Mouse (Mus musculus) spleen, adult 2 months (tissue): ENCODE measurements around the gene Igfbp2. TPM values are rescaled to one million over a fixed set of nuclear protein-coding genes. Genes with fewer than 3 reads are reported as not detected.

ENCODE experiments used
- DNase-seq, 2 experiments: peaks; one replicate each; pipeline versions ENCODE4 v3.0.0 to v3.0.0-alpha.2; 2012 to 2021; ENCODE audit warnings: low spot score in 2 of 2, low read depth in 1 of 2
- H3K27ac ChIP-seq: fragments of 200-500 bp; 2 replicates; pipeline ENCODE4 v1.5.1; 2012; ENCODE audit warnings: low read length, inconsistent platforms; ENCODE audit not compliant: insufficient read depth
- H3K27me3 ChIP-seq: fragments of 200-500 bp; 2 replicates; pipeline ENCODE4 v1.6.1; 2012; ENCODE audit warnings: mild to moderate bottlenecking, moderate library complexity, low read length, inconsistent platforms; ENCODE audit not compliant: control insufficient read depth, insufficient read depth
- H3K36me3 ChIP-seq: fragments of 200-500 bp; 2 replicates; pipeline ENCODE4 v1.6.1; 2012; ENCODE audit warnings: mild to moderate bottlenecking, low read length, inconsistent platforms; ENCODE audit not compliant: control insufficient read depth, insufficient read depth
- H3K4me1 ChIP-seq: fragments of 200-500 bp; 2 replicates; pipeline ENCODE4 v1.6.1; 2011; ENCODE audit warnings: inconsistent platforms; ENCODE audit not compliant: control insufficient read depth, insufficient read depth, insufficient read length
- H3K4me3 ChIP-seq: fragments of 200-500 bp; 2 replicates; pipeline ENCODE4 v1.5.1; 2011; ENCODE audit warnings: mild to moderate bottlenecking, inconsistent platforms; ENCODE audit not compliant: insufficient read depth, insufficient read length; ENCODE audit errors: extremely low read depth
- CTCF ChIP-seq: fragments of 200-500 bp; IDR thresholded peaks from 2 replicates; pipeline ENCODE4 v1.5.1; 2011; ENCODE audit warnings: mild to moderate bottlenecking, inconsistent platforms; ENCODE audit not compliant: insufficient read depth, insufficient read length, insufficient replicate concordance; ENCODE audit errors: extremely low read depth
- POLR2A ChIP-seq: fragments of 200-500 bp; IDR thresholded peaks from 2 replicates; pipeline ENCODE4 v1.6.1; 2011; ENCODE audit warnings: low read depth, low read length, inconsistent platforms
- WGBS: fragments of 180-500 bp; shearing (Covaris S2); methylation state at CpG from one replicate; pipeline ENCODE4 v1.1.7; 2018; 5-methylcytosine and 5-hydroxymethylcytosine counted together
- polyA plus RNA-seq: library from polyadenylated mRNA; depleted of rRNA; stranded (reverse); fragments of >200 nt; gene quantifications from 2 replicates; pipeline ENCODE4 v1.2.3, GENCODE M21; 2012; rRNA removed

Gene Igfbp2
- 7.5 and 22.8 TPM in 2 replicates for polyA plus RNA-seq

GRCm38 (mm10) chr1:72823751-72824706, at the start of gene Igfbp2:
Gene Igfbp2 (plus strand): TSS chr1:72824503.
- TF ChIP-seq CTCF (no peak), POLR2A (no peak)
- H3K4me3 ChIP-seq: no peak within 1 kb of the TSS
- no peak for DNase-seq
- H3K36me3 ChIP-seq: no peaks in the 10 kb centered on the region
- no peak within 1 kb of the TSS for H3K27ac ChIP-seq
- 5% methylated on average over 46 of the region's 58 CpGs for WGBS
- H3K27me3 ChIP-seq: peaks cover 7% of the 10 kb centered on the region; the same call in 1 of the 2 replicates
- H3K4me1 ChIP-seq: peaks cover 3% of the 10 kb centered on the region; the same call in 1 of the 2 replicates

DNA sequence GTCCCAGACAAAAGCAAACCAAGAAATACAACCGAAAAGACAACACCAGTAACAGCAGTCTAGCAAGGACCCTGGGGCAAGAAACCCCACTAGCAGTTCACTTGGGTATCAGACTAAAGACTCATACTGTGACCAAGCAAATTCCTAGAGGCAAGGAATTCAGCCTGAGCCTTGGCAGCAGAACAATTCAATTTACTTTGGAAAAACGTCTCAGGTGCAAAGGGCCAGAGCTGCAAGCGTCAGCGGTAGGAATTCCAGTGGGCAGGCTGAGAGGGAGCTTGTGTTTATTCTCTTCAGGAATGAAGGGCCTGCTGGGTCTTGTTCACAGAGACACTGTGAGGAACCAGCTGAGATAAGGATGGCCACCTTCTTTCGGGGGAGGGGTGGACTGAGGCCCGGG, 45.5 kb upstream of the Igfbp2 start:
- H3K4me1 ChIP-seq: no peaks in the 10 kb centered on the region
- TF ChIP-seq CTCF (no peak), POLR2A (no peak)
- H3K27ac ChIP-seq: no peak overlapping the region
- no peaks in the 10 kb centered on the region for H3K36me3 ChIP-seq
- no peaks in the 10 kb centered on the region for H3K27me3 ChIP-seq
- DNase-seq: no peak
- 67% methylated on average over 6 of the region's 6 CpGs for WGBS
- H3K4me3 ChIP-seq: no peak overlapping the region

DNA sequence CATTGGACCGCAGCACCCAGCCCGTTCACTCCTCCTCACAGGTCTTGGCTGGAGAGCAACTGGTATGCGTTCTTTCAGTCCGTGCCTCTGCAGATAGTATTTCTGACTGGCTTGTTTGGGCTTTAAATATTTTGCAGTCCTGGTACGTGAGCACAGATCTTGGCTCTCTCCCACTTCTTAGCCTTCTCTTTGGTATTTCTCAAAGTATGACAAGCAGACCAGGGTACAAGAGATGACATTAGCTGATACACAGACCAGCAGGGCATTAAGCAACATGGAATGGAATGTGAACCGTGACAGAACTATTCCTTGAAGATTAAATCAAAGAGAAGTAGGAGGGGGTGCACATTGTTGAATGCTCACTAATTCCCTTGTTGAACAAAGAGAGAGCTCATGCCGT, 43.6 kb upstream of the Igfbp2 start:
- Histone ChIP-seq H3K36me3 (no peaks in the 10 kb centered on the region), H3K4me1 (no peaks in the 10 kb centered on the region), H3K4me3 (no peak overlapping the region), H3K27me3 (no peaks in the 10 kb centered on the region), H3K27ac (no peak overlapping the region)
- no peak for DNase-seq
- TF ChIP-seq CTCF: no peak
- TF ChIP-seq POLR2A: no peak
- WGBS: 84% methylated on average over 7 of the region's 7 CpGs

DNA sequence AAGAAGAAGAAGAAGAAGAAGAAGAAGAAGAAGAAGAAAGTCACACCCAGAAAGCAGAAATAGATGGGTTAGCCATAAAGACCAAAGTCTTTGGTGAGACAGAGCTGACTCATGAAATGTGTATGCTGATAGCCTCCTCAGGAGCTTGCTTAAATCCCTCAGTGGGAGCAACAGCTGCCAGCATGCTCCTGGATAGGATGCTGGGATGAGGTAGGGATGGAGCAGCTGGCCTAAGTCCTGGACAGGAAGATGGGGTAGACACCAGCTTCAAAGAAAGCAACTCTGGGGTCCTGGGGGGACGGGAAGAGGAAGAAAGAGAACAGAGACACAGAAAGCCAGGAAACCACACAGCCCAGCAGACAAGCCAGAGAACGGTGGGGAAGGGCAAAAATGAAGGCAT, 41.0 kb upstream of the Igfbp2 start:
- no peak overlapping the region for H3K4me3 ChIP-seq
- H3K4me1 ChIP-seq: no peaks in the 10 kb centered on the region
- TF ChIP-seq CTCF (no peak), POLR2A (no peak)
- DNase-seq: no peak
- 17% methylated on average over 2 of the region's 2 CpGs for WGBS
- H3K36me3 ChIP-seq: no peaks in the 10 kb centered on the region
- H3K27me3 ChIP-seq: no peaks in the 10 kb centered on the region
- no peak overlapping the region for H3K27ac ChIP-seq

DNA sequence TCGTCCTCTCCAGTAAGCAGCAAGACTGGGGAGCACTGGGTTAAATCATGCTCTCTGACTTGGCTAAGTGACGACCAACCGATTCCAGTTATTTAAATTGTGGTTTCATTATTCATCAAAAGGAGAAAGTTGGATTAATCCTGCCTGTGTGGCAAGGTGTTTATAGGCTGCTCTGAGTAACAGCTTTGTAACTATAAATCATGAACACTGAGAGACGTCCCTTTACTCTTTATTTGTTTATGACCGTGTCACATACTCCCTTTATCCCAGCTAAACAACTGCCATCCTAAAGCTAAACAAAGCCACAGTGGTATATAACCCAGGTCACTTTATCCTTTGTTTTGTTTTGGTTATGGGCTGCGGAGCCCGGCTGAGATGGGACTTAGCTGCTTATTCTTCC, 40.3 kb upstream of the Igfbp2 start:
- Histone ChIP-seq H3K27me3 (no peaks in the 10 kb centered on the region), H3K27ac (no peak overlapping the region), H3K36me3 (no peaks in the 10 kb centered on the region), H3K4me3 (no peak overlapping the region), H3K4me1 (no peaks in the 10 kb centered on the region)
- TF ChIP-seq POLR2A (no peak), CTCF (no peak)
- no peak for DNase-seq
- 49% methylated on average over 7 of the region's 7 CpGs for WGBS

- Histone ChIP-seq H3K4me3 (no peak overlapping the region), H3K4me1 (no peaks in the 10 kb centered on the region), H3K27me3 (no peaks in the 10 kb centered on the region), H3K36me3 (no peaks in the 10 kb centered on the region), H3K27ac (no peak overlapping the region)
- no peak for DNase-seq
- WGBS: 54% methylated on average over 3 of the region's 3 CpGs
- no peak for TF ChIP-seq CTCF
- TF ChIP-seq POLR2A: no peak
Observed at GRCm38 (mm10) chr1:72790670-72791069, 33.6 kb upstream of the Igfbp2 start.

GRCm38 (mm10) chr1:72791743-72792142, 32.6 kb upstream of the Igfbp2 start:
- TF ChIP-seq CTCF (no peak), POLR2A (no peak)
- DNase-seq: no peak
- Histone ChIP-seq H3K36me3 (no peaks in the 10 kb centered on the region), H3K4me1 (no peaks in the 10 kb centered on the region), H3K27ac (no peak overlapping the region), H3K27me3 (no peaks in the 10 kb centered on the region), H3K4me3 (no peak overlapping the region)
